Mouse (Mus musculus): ENCODE measurements around the gene Klc1. TPM values are rescaled to one million over a fixed set of nuclear protein-coding genes. Genes with fewer than 3 reads are reported as not detected.
"Not testable (repeated sequence)": the region's sequence is repeated elsewhere in the genome, so short reads cannot be mapped to it uniquely, and the experiment has no call there.

Klc1 gene
- polyA plus RNA-seq (2014; fragmentation: Nextera tagmentation; extraction: Ambion mirVana) = 76.4 and 91.6 TPM in 2 replicates

- Histone ChIP-seq H3K4me1 (ENCODE audit: control insufficient read depth, insufficient read depth, low read length) (peaks cover 24% of the 10 kb centered on the region), H3K4me2 (replicated peaks; ENCODE audit: low read depth, low read length) (peak within 1 kb of the TSS; percentile 97)
Observed at GRCm38 (mm10) chr12:111758381-111759175, at the start of gene Klc1. TSS of gene Klc1 (plus strand) at chr12:111758849.

GRCm38 (mm10) chr12:111710091-111710490, 48.6 kb upstream of the Klc1 start:
- Histone ChIP-seq H3K27ac (ENCODE audit: low read depth, low read length) (no peak overlapping the region), H3K4me3 (ENCODE audit: low read length) (no peak overlapping the region), H3K4me2 (replicated peaks; ENCODE audit: low read depth, low read length) (no peak overlapping the region), H3K4me1 (ENCODE audit: control insufficient read depth, insufficient read depth, low read length) (peaks cover 21% of the 10 kb centered on the region), H3K9ac (ENCODE audit: low read depth, low read length) (no peak overlapping the region), H3K36me3 (ENCODE audit: control insufficient read depth, insufficient read depth, low read length) (peaks cover 38% of the 10 kb centered on the region), H3K9me3 (ENCODE audit: control insufficient read depth, low read length) (no peaks in the 10 kb centered on the region), H3K27me3 (ENCODE audit: control insufficient read depth, insufficient read depth, low read length) (no peaks in the 10 kb centered on the region)
- no peak for ATAC-seq (ENCODE audit: low FRiP score, low TSS enrichment)
- 88% methylated on average over 10 of the region's 10 CpGs for WGBS

More at GRCm38 (mm10) chr12:111758381-111759175, at the start of gene Klc1:
- H3K27me3 ChIP-seq (ENCODE audit: control insufficient read depth, insufficient read depth, low read length) = no peaks in the 10 kb centered on the region
- under 1% methylated on average over 53 of the region's 85 CpGs for WGBS
- peak within 1 kb of the TSS; percentile 72 for H3K27ac ChIP-seq (ENCODE audit: low read depth, low read length)
- H3K9ac ChIP-seq (ENCODE audit: low read depth, low read length) = peak within 1 kb of the TSS; percentile 91
- H3K36me3 ChIP-seq (ENCODE audit: control insufficient read depth, insufficient read depth, low read length) = peaks cover 3% of the 10 kb centered on the region; the same call in 1 of the 2 replicates
- ATAC-seq (ENCODE audit: low FRiP score, low TSS enrichment) = peak; percentile 81
- H3K4me3 ChIP-seq (ENCODE audit: low read length) = peak within 1 kb of the TSS; percentile 70
- H3K9me3 ChIP-seq (ENCODE audit: control insufficient read depth, low read length) = no peaks in the 10 kb centered on the region

GRCm38 (mm10) chr12:111712476-111712875, 46.2 kb upstream of the Klc1 start:
- under 1% methylated on average over 29 of the region's 33 CpGs for WGBS

GRCm38 (mm10) chr12:111713004-111713651, 45.5 kb upstream of the Klc1 start, which contains the start of the genes Bag5 and Apopt1:
TSS of gene Bag5 (minus strand) at chr12:111713257.
TSS of gene Apopt1 (plus strand) at chr12:111713261.
- WGBS = under 1% methylated on average over 63 of the region's 86 CpGs
- Histone ChIP-seq H3K36me3 (ENCODE audit: control insufficient read depth, insufficient read depth, low read length) (peaks cover 36% of the 10 kb centered on the region), H3K27ac (ENCODE audit: low read depth, low read length) (peak within 1 kb of the TSS; percentile 82), H3K27me3 (ENCODE audit: control insufficient read depth, insufficient read depth, low read length) (no peaks in the 10 kb centered on the region), H3K9ac (ENCODE audit: low read depth, low read length) (peak within 1 kb of the TSS; percentile 99), H3K9me3 (ENCODE audit: control insufficient read depth, low read length) (no peaks in the 10 kb centered on the region), H3K4me2 (replicated peaks; ENCODE audit: low read depth, low read length) (peak within 1 kb of the TSS; percentile 75), H3K4me3 (ENCODE audit: low read length) (peak within 1 kb of the TSS; percentile 97), H3K4me1 (ENCODE audit: control insufficient read depth, insufficient read depth, low read length) (peaks cover 14% of the 10 kb centered on the region; the same call in 1 of the 2 replicates)
- peak; percentile 92 for ATAC-seq (ENCODE audit: low FRiP score, low TSS enrichment)

More at GRCm38 (mm10) chr12:111712476-111712875, 46.2 kb upstream of the Klc1 start:
- Histone ChIP-seq H3K36me3 (ENCODE audit: control insufficient read depth, insufficient read depth, low read length) (peaks cover 42% of the 10 kb centered on the region), H3K4me3 (ENCODE audit: low read length) (peak overlapping the region; percentile 97), H3K27me3 (ENCODE audit: control insufficient read depth, insufficient read depth, low read length) (no peaks in the 10 kb centered on the region), H3K9me3 (ENCODE audit: control insufficient read depth, low read length) (no peaks in the 10 kb centered on the region), H3K27ac (ENCODE audit: low read depth, low read length) (peak overlapping the region; percentile 82), H3K9ac (ENCODE audit: low read depth, low read length) (peak overlapping the region; percentile 99), H3K4me2 (replicated peaks; ENCODE audit: low read depth, low read length) (peak overlapping the region; percentile 75), H3K4me1 (ENCODE audit: control insufficient read depth, insufficient read depth, low read length) (peaks cover 14% of the 10 kb centered on the region; the same call in 1 of the 2 replicates)
- no peak; the same call in 1 of the 2 replicates for ATAC-seq (ENCODE audit: low FRiP score, low TSS enrichment)

- H3K4me1 ChIP-seq (ENCODE audit: control insufficient read depth, insufficient read depth, low read length) = peaks cover 19% of the 10 kb centered on the region
- H3K36me3 ChIP-seq (ENCODE audit: control insufficient read depth, insufficient read depth, low read length) = peaks cover 29% of the 10 kb centered on the region
- not testable (repeated sequence) for H3K9me3 ChIP-seq (ENCODE audit: control insufficient read depth, low read length); ATAC-seq (ENCODE audit: low FRiP score, low TSS enrichment); H3K27ac ChIP-seq (ENCODE audit: low read depth, low read length); H3K27me3 ChIP-seq (ENCODE audit: control insufficient read depth, insufficient read depth, low read length)
- peak overlapping the region; percentile 97 for H3K4me3 ChIP-seq (ENCODE audit: low read length)
- H3K4me2 ChIP-seq (replicated peaks; ENCODE audit: low read depth, low read length) = peak overlapping the region; percentile 48
- peak overlapping the region; percentile 99; the same call in 1 of the 2 replicates for H3K9ac ChIP-seq (ENCODE audit: low read depth, low read length)
- 73% methylated on average over 6 of the region's 6 CpGs for WGBS
Observed at GRCm38 (mm10) chr12:111713880-111714279, 44.8 kb upstream of the Klc1 start.

GRCm38 (mm10) chr12:111716505-111716904, 42.1 kb upstream of the Klc1 start:
- Histone ChIP-seq H3K27me3 (ENCODE audit: control insufficient read depth, insufficient read depth, low read length) (no peaks in the 10 kb centered on the region), H3K27ac (ENCODE audit: low read depth, low read length) (no peak overlapping the region), H3K4me2 (replicated peaks; ENCODE audit: low read depth, low read length) (no peak overlapping the region), H3K9me3 (ENCODE audit: control insufficient read depth, low read length) (no peaks in the 10 kb centered on the region), H3K36me3 (ENCODE audit: control insufficient read depth, insufficient read depth, low read length) (peaks cover 7% of the 10 kb centered on the region; the same call in 1 of the 2 replicates), H3K4me1 (ENCODE audit: control insufficient read depth, insufficient read depth, low read length) (peaks cover 18% of the 10 kb centered on the region), H3K4me3 (ENCODE audit: low read length) (no peak overlapping the region), H3K9ac (ENCODE audit: low read depth, low read length) (no peak overlapping the region)
- no peak for ATAC-seq (ENCODE audit: low FRiP score, low TSS enrichment)
- WGBS = 96% methylated on average over 7 of the region's 7 CpGs

- peak; percentile 73 for ATAC-seq (ENCODE audit: low FRiP score, low TSS enrichment)
- H3K27me3 ChIP-seq (ENCODE audit: control insufficient read depth, insufficient read depth, low read length) = no peaks in the 10 kb centered on the region
- H3K4me3 ChIP-seq (ENCODE audit: low read length) = no peak overlapping the region
- WGBS = 34% methylated on average over 8 of the region's 8 CpGs
- peaks cover 11% of the 10 kb centered on the region for H3K4me1 ChIP-seq (ENCODE audit: control insufficient read depth, insufficient read depth, low read length)
- no peak overlapping the region for H3K9ac ChIP-seq (ENCODE audit: low read depth, low read length)
- peak overlapping the region; percentile 78 for H3K27ac ChIP-seq (ENCODE audit: low read depth, low read length)
- no peaks in the 10 kb centered on the region for H3K9me3 ChIP-seq (ENCODE audit: control insufficient read depth, low read length)
- H3K4me2 ChIP-seq (replicated peaks; ENCODE audit: low read depth, low read length) = no peak overlapping the region; the same call in 1 of the 2 replicates
- H3K36me3 ChIP-seq (ENCODE audit: control insufficient read depth, insufficient read depth, low read length) = peaks cover 13% of the 10 kb centered on the region; the same call in 1 of the 2 replicates
Observed at GRCm38 (mm10) chr12:111718656-111719055, 40.0 kb upstream of the Klc1 start.

GRCm38 (mm10) chr12:111720222-111720621, 38.4 kb upstream of the Klc1 start:
- no peak for ATAC-seq (ENCODE audit: low FRiP score, low TSS enrichment)
- no peak overlapping the region for H3K27ac ChIP-seq (ENCODE audit: low read depth, low read length)
- H3K4me1 ChIP-seq (ENCODE audit: control insufficient read depth, insufficient read depth, low read length) = peaks cover 6% of the 10 kb centered on the region
- no peak overlapping the region for H3K4me3 ChIP-seq (ENCODE audit: low read length)
- H3K36me3 ChIP-seq (ENCODE audit: control insufficient read depth, insufficient read depth, low read length) = peaks cover 19% of the 10 kb centered on the region; the same call in 1 of the 2 replicates
- H3K27me3 ChIP-seq (ENCODE audit: control insufficient read depth, insufficient read depth, low read length) = no peaks in the 10 kb centered on the region
- no peak overlapping the region for H3K4me2 ChIP-seq (replicated peaks; ENCODE audit: low read depth, low read length)
- 89% methylated on average over 4 of the region's 4 CpGs for WGBS
- no peak overlapping the region for H3K9ac ChIP-seq (ENCODE audit: low read depth, low read length)
- H3K9me3 ChIP-seq (ENCODE audit: control insufficient read depth, low read length) = no peaks in the 10 kb centered on the region
